Mouse (Mus musculus) G1E (cell line): ENCODE data around the gene Glt8d2. TPM values are rescaled to one million over a fixed set of nuclear protein-coding genes. Genes with fewer than 3 reads are reported as not detected.

ENCODE experiments used
- ATAC-seq: 2 replicates; pipeline ENCODE4 v1.8.0; 2016; ENCODE audit warnings: mild to moderate bottlenecking; ENCODE audit not compliant: insufficient number of reproducible peaks, poor library complexity, low FRiP score, severe bottlenecking; ENCODE audit errors: extremely low read depth
- DNase-seq: peaks from one replicate; pipeline ENCODE4 v3.0.0; 2012; ENCODE audit warnings: low spot score
- H3K27me3 ChIP-seq: 2 replicates; pipeline ENCODE4 v1.6.1; 2012; ENCODE audit warnings: mild to moderate bottlenecking, low read length, inconsistent platforms; ENCODE audit not compliant: insufficient read depth
- H3K36me3 ChIP-seq: replicated peaks from 2 replicates; pipeline ENCODE3; 2012; ENCODE audit warnings: mild to moderate bottlenecking, inconsistent platforms
- H3K4me1 ChIP-seq: 2 replicates; pipeline ENCODE4 v1.6.1; 2012; ENCODE audit warnings: low read depth, low read length, inconsistent platforms, mixed read lengths; ENCODE audit not compliant: insufficient read depth
- H3K4me3 ChIP-seq: 2 replicates; pipeline ENCODE4 v1.5.1; 2012; ENCODE audit warnings: low read depth, mild to moderate bottlenecking, inconsistent platforms, low read length, moderate library complexity, mixed read lengths
- H3K9me3 ChIP-seq: replicated peaks from 2 replicates; pipeline ENCODE4 v1.6.1; 2012; ENCODE audit warnings: inconsistent platforms
- CTCF ChIP-seq: IDR thresholded peaks from 2 replicates; pipeline ENCODE4 v1.5.1; 2012; ENCODE audit warnings: low read depth, low read length, inconsistent platforms, mixed read lengths
- GATA1 ChIP-seq: IDR thresholded peaks from 2 replicates; pipeline ENCODE4 v1.6.1; 2012; ENCODE audit warnings: borderline replicate concordance, low read length, inconsistent platforms, mixed read lengths
- GATA2 ChIP-seq: IDR thresholded peaks from 2 replicates; pipeline ENCODE4 v1.6.1; 2012; ENCODE audit warnings: low read depth, low read length, inconsistent platforms, borderline replicate concordance
- POLR2AphosphoS5 ChIP-seq: IDR thresholded peaks from 2 replicates; pipeline ENCODE4 v1.6.1; 2012; ENCODE audit warnings: low read depth, low read length, inconsistent platforms; ENCODE audit not compliant: insufficient replicate concordance
- TAL1 ChIP-seq: conservative IDR thresholded peaks from 2 replicates; pipeline ENCODE4 v1.6.1; 2012; ENCODE audit warnings: low read depth, low read length, inconsistent platforms, mixed read lengths
- polyA plus RNA-seq: library from polyadenylated mRNA; stranded (reverse); fragments of >175 nt; gene quantifications from 2 replicates; pipeline ENCODE4 v1.2.3, GENCODE M21; 2012
- total RNA-seq, 2 experiments: library from RNA; stranded (forward) in 1 of 2; stranded (reverse) in 1 of 2; fragments of 200-1000 nt in 1 of 2; fragments of >200 nt in 1 of 2; fragmentation: Nextera tagmentation in 1 of 2; gene quantifications; 2 replicates each; pipeline ENCODE4 v1.2.3; 2014 to 2017

Glt8d2 gene
- total and polyA plus RNA-seq, 3 experiments, result 0.33 TPM; not detected in 2

GRCm38 (mm10) chr10:82689681-82690211, 704 bp downstream of the Glt8d2 start:
- TF ChIP-seq CTCF (no peak), GATA2 (no peak), TAL1 (no peak), GATA1 (no peak), POLR2AphosphoS5 (no peak)
- DNase-seq, result no peak

DNA sequence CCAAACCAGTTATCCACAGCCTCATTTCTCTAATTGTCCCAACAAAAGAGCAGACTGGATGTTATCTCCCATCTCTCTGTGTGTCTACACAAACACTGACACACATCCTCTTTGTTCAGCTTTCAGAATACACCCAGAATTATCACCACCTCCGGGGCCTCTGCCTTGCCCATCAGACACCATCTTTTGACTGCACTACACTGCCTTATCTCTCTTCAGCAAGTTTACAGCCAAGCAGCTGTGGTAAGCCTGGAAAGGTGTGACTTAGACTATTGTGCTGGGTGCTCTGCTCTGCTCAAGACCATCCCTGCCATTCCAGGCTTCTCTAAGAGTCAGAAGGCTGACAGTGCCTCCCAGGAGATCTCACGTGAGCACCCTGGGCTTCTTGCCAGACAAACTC, 5.0 kb downstream of the Glt8d2 start:
- peaks cover 7% of the 10 kb centered on the region for H3K9me3 ChIP-seq
- ATAC-seq, result peak; percentile 96
- no peak for DNase-seq
- TF ChIP-seq GATA1 (no peak), POLR2AphosphoS5 (no peak), TAL1 (peak; percentile 47), CTCF (no peak), GATA2 (no peak)
- H3K27me3 ChIP-seq, result peaks cover 2% of the 10 kb centered on the region; the same call in 1 of the 2 replicates
- no peak overlapping the region for H3K4me3 ChIP-seq
- no peaks in the 10 kb centered on the region for H3K36me3 ChIP-seq
- H3K4me1 ChIP-seq, result peaks cover 24% of the 10 kb centered on the region

More at GRCm38 (mm10) chr10:82689681-82690211, 704 bp downstream of the Glt8d2 start:
- peaks cover 7% of the 10 kb centered on the region for H3K9me3 ChIP-seq
- no peaks in the 10 kb centered on the region for H3K36me3 ChIP-seq
- H3K4me3 ChIP-seq, result no peak overlapping the region
- no peak for ATAC-seq
- peaks cover 4% of the 10 kb centered on the region; the same call in 1 of the 2 replicates for H3K27me3 ChIP-seq
- peaks cover 30% of the 10 kb centered on the region for H3K4me1 ChIP-seq

GRCm38 (mm10) chr10:82681639-82682038, 8.8 kb downstream of the Glt8d2 start:
- no peak overlapping the region for H3K4me3 ChIP-seq
- peaks cover 11% of the 10 kb centered on the region; the same call in 1 of the 2 replicates for H3K27me3 ChIP-seq
- peaks cover 7% of the 10 kb centered on the region for H3K9me3 ChIP-seq
- no peaks in the 10 kb centered on the region for H3K36me3 ChIP-seq
- DNase-seq (no peak), ATAC-seq (no peak)
- H3K4me1 ChIP-seq, result peaks cover 16% of the 10 kb centered on the region
- TF ChIP-seq TAL1 (no peak), GATA1 (no peak), CTCF (no peak)

DNA sequence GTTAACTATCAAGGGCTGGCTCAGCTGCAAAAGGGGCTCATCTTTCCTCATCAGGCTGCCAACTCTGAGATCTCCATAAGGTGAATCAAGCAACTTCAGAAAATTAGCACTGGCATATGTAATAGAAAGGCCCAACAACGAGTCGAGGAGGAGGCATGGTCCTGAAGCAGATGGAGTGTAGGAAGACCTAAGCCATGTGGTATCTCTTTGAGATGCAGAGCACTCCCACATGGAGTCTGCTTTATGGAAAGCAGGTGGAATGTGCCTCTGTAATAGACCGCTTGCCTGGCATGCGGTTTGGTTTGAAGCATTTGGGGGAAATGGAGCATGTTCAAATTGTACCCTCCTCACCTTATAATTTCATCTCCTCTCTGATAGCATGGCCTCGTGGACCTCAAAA, 9.7 kb downstream of the Glt8d2 start:
- no peak for TF ChIP-seq POLR2AphosphoS5
- TF ChIP-seq GATA1, result no peak
- no peak for TF ChIP-seq CTCF
- TF ChIP-seq TAL1, result no peak
- TF ChIP-seq GATA2, result no peak
- Histone ChIP-seq H3K27me3 (peaks cover 12% of the 10 kb centered on the region; the same call in 1 of the 2 replicates), H3K9me3 (peaks cover 2% of the 10 kb centered on the region), H3K36me3 (no peaks in the 10 kb centered on the region), H3K4me3 (no peak overlapping the region), H3K4me1 (peaks cover 11% of the 10 kb centered on the region)
- no peak for DNase-seq
- ATAC-seq, result no peak

DNA sequence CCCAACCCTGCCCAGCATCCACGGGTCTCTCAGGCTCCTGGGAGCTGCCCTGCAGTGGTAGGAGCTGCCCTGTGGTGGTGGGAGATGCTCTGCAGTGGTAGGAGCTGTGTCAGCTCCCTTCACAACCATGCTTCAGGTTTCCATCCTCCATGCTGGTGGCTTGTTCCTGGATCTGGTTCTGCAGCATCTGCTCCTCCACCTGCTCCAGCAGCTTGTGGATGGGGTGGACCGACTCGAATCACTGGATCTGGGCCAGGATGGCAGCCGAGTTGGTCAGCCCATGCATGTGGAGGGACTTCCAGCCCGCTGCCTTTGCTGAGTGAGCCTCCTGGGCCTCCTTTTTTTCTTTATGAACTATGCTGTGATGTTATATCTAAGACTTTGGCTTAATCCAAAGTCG, 13.5 kb downstream of the Glt8d2 start:
- no peak overlapping the region for H3K4me3 ChIP-seq
- ATAC-seq (no peak), DNase-seq (no peak)
- no peaks in the 10 kb centered on the region for H3K4me1 ChIP-seq
- H3K36me3 ChIP-seq, result no peaks in the 10 kb centered on the region
- no peaks in the 10 kb centered on the region for H3K9me3 ChIP-seq
- peaks cover 17% of the 10 kb centered on the region; the same call in 1 of the 2 replicates for H3K27me3 ChIP-seq
- TF ChIP-seq GATA1 (no peak), POLR2AphosphoS5 (no peak), TAL1 (no peak), CTCF (no peak), GATA2 (no peak)

GRCm38 (mm10) chr10:82670205-82670604, 20.2 kb downstream of the Glt8d2 start:
- Histone ChIP-seq H3K36me3 (no peaks in the 10 kb centered on the region), H3K27me3 (peaks cover 10% of the 10 kb centered on the region; the same call in 1 of the 2 replicates), H3K4me3 (no peak overlapping the region), H3K4me1 (peaks cover 4% of the 10 kb centered on the region), H3K9me3 (no peaks in the 10 kb centered on the region)
- TF ChIP-seq GATA1 (no peak), TAL1 (no peak), GATA2 (no peak), POLR2AphosphoS5 (no peak), CTCF (no peak)
- ATAC-seq (no peak), DNase-seq (no peak)
